Mouse (Mus musculus) monocyte, adult 5-6 weeks (primary cell): ENCODE measurements around the gene Zfp3. TPM values are rescaled to one million over a fixed set of nuclear protein-coding genes. Genes with fewer than 3 reads are reported as not detected.

Experiments used
- ATAC-seq: fragments of 153-309, 156-312 bp; replicated peaks from 2 replicates; pipeline ENCODE4 v1.8.0; 2017; ENCODE audit warnings: mild to moderate bottlenecking; ENCODE audit not compliant: low TSS enrichment, insufficient number of reproducible peaks, severe bottlenecking, poor library complexity, low FRiP score
- total RNA-seq: library from RNA; stranded (forward); fragments of 200-1000, 200-491, 200-594 nt; gene quantifications from 3 replicates; pipeline ENCODE4 v1.2.3, GENCODE M21; 2017

The Zfp3 gene
- 2.1 to 6.5 TPM (median 2.1 TPM) in 3 replicates for total RNA-seq

GRCm38 (mm10) chr11:70763936-70764808 lies at the start of gene Zfp3:
TSS of gene Zfp3 (plus strand) at chr11:70764209.
- peak; percentile 77 for ATAC-seq

GRCm38 (mm10) chr11:70715832-70716231 lies 48.2 kb upstream of the Zfp3 start:
- no peak for ATAC-seq

GRCm38 (mm10) chr11:70718481-70718880 lies 45.5 kb upstream of the Zfp3 start:
- ATAC-seq, result no peak

GRCm38 (mm10) chr11:70720567-70720966 lies 43.4 kb upstream of the Zfp3 start:
- ATAC-seq, result peak; percentile 92

GRCm38 (mm10) chr11:70721072-70721471 lies 42.9 kb upstream of the Zfp3 start:
- no peak for ATAC-seq

GRCm38 (mm10) chr11:70724706-70725105 lies 39.3 kb upstream of the Zfp3 start:
- no peak for ATAC-seq

GRCm38 (mm10) chr11:70726585-70726984 lies 37.4 kb upstream of the Zfp3 start:
- ATAC-seq, result no peak

- no peak for ATAC-seq
Measured at GRCm38 (mm10) chr11:70727385-70727784, 36.6 kb upstream of the Zfp3 start.

- no peak for ATAC-seq
Measured at GRCm38 (mm10) chr11:70730427-70731038, 33.5 kb upstream of the Zfp3 start.

- no peak for ATAC-seq
Measured at GRCm38 (mm10) chr11:70731178-70731577, 32.8 kb upstream of the Zfp3 start.

- no peak for ATAC-seq
Measured at GRCm38 (mm10) chr11:70733256-70733655, 30.8 kb upstream of the Zfp3 start.

- ATAC-seq, result no peak
Measured at GRCm38 (mm10) chr11:70737749-70738148, 26.3 kb upstream of the Zfp3 start.

GRCm38 (mm10) chr11:70741603-70742002 lies 22.4 kb upstream of the Zfp3 start:
- no peak for ATAC-seq

GRCm38 (mm10) chr11:70742117-70742516 lies 21.9 kb upstream of the Zfp3 start:
- no peak for ATAC-seq

GRCm38 (mm10) chr11:70742581-70743459 lies 21.2 kb upstream of the Zfp3 start:
- no peak for ATAC-seq

GRCm38 (mm10) chr11:70745636-70746035 lies 18.4 kb upstream of the Zfp3 start:
- ATAC-seq, result no peak

GRCm38 (mm10) chr11:70747876-70748545 lies 16.0 kb upstream of the Zfp3 start:
- no peak for ATAC-seq

GRCm38 (mm10) chr11:70752337-70753017 lies 11.5 kb upstream of the Zfp3 start:
- ATAC-seq, result no peak
